Mouse (Mus musculus) lung, adult 2 months (tissue): ENCODE measurements around the gene Syce3.

Experiments
- CTCF ChIP-seq: fragments of 200-500 bp; IDR thresholded peaks from 2 replicates; pipeline ENCODE4 v1.5.1; 2011; ENCODE audit warnings: mild to moderate bottlenecking, low read length, control low read depth; ENCODE audit not compliant: insufficient read depth
- POLR2A ChIP-seq: fragments of 200-500 bp; IDR thresholded peaks from 2 replicates; pipeline ENCODE4 v1.6.1; 2011; ENCODE audit warnings: low read depth, mild to moderate bottlenecking, control low read depth, low read length, borderline replicate concordance; ENCODE audit errors: extremely low read depth

DNA sequence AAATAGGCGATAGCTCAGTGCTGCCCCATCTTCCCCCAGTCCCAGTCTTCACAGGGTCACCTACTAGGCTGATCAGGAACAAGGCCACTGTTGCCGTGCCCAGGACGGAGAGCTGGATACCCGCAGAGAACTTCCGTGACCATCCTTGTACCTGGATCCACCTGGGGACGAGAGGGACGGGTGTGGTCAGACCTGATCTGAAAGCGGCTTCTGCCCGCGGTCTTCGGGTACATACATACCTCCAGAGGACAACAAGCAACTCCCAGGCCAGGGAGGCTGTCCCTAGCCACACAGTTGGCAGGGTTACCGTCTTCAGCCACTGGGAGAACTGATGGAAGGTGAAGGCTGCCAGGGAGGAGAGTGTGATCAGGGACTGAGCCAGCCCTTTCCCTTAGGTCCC lies 57.5 kb downstream of the Syce3 start:
- TF ChIP-seq POLR2A, result no peak
- no peak for TF ChIP-seq CTCF
